Mouse (Mus musculus) urinary bladder, postnatal 4 days (tissue): ENCODE measurements around the gene Cysrt1.

Source experiments
- DNase-seq, 2 experiments: peaks; one replicate each; pipeline ENCODE4 v3.0.0; 2021 to 2022; ENCODE audit warnings: low spot score in 2 of 2

Gene Cysrt1

GRCm38 (mm10) chr2:25211121-25211670 is 31.1 kb downstream of the Cysrt1 start, which contains the start of gene Nelfb:
Gene Nelfb (minus strand): TSS chr2:25211489.
- DNase-seq: peak; percentile 89 to 93

GRCm38 (mm10) chr2:25210686-25211085 is 31.6 kb downstream of the Cysrt1 start:
- DNase-seq: no peak

- DNase-seq: no peak
These were observed 34.7 kb downstream of the Cysrt1 start for GRCm38 (mm10) chr2:25207593-25207992.

- DNase-seq: no peak
These were observed 38.5 kb downstream of the Cysrt1 start for GRCm38 (mm10) chr2:25203631-25204214.

GRCm38 (mm10) chr2:25200631-25201030 is 41.6 kb downstream of the Cysrt1 start:
- no peak for DNase-seq

GRCm38 (mm10) chr2:25197946-25198345 is 44.3 kb downstream of the Cysrt1 start:
- peak in 1 of 2 experiments; percentile 12 for DNase-seq

GRCm38 (mm10) chr2:25197191-25197590 is 45.1 kb downstream of the Cysrt1 start:
- no peak for DNase-seq

- DNase-seq: peak; percentile 74 to 78
These were observed 45.9 kb downstream of the Cysrt1 start, which contains the start of gene Tor4a for GRCm38 (mm10) chr2:25196172-25196954. Gene Tor4a (minus strand): TSS chr2:25196886.

GRCm38 (mm10) chr2:25195211-25196156 is 46.8 kb downstream of the Cysrt1 start:
- peak in 1 of 2 experiments; percentile 46 for DNase-seq

GRCm38 (mm10) chr2:25194486-25195171 is 47.6 kb downstream of the Cysrt1 start:
- DNase-seq: no peak

GRCm38 (mm10) chr2:25194006-25194405 is 48.2 kb downstream of the Cysrt1 start:
- no peak for DNase-seq

- peak; percentile 73 to 77 for DNase-seq
These were observed 48.9 kb downstream of the Cysrt1 start for GRCm38 (mm10) chr2:25193330-25193770.
